Mouse (Mus musculus) liver, embryonic 14.5 days (tissue): ENCODE results near the gene Gm44790.
A peak's percentile ranks its signal among the peaks of the same experiment; 100 is the strongest.

Source experiments
- CTCF ChIP-seq: IDR thresholded peaks from 2 replicates; pipeline ENCODE4 v1.5.1; 2016; ENCODE audit warnings: antibody characterized with exemption, low read depth, control low read depth
- EP300 ChIP-seq: IDR thresholded peaks from 2 replicates; pipeline ENCODE4 v1.6.1; 2016; ENCODE audit warnings: antibody characterized with exemption, low read depth

DNA sequence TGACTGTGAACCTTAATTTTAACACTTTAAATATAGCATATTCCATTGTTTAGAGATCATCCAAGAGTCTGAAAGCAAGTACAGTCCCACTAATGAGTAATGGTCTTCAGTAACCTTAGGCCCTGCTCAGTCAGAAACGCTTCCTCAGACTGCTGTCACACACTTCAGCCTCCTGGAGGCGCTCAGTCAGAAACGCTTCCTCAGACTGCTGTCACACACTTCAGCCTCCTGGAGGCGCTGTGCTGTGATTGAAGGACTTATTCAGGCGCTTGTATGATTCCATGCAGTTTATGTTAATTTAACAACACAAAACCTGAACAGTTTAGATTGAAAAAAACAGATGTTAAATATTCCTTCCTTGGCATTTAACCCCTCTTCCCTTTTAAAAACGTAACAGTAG is 6.0 kb upstream of the Gm44790 start:
- TF ChIP-seq CTCF: peak; percentile 60
- no peak for TF ChIP-seq EP300
